Mouse (Mus musculus) B cell, adult (primary cell): Measurements from ENCODE around the gene Gabarap. TPM values are rescaled to one million over a fixed set of nuclear protein-coding genes. Genes with fewer than 3 reads are reported as not detected.

Experiments used
- total RNA-seq: library from RNA; stranded (reverse); gene quantifications from 4 replicates; pipeline ENCODE4 v1.2.4, GENCODE M21; 2023; ENCODE audit not compliant: inconsistent age

Gene Gabarap
- total RNA-seq = 311 to 355 TPM (median 331 TPM) in 4 replicates

DNA sequence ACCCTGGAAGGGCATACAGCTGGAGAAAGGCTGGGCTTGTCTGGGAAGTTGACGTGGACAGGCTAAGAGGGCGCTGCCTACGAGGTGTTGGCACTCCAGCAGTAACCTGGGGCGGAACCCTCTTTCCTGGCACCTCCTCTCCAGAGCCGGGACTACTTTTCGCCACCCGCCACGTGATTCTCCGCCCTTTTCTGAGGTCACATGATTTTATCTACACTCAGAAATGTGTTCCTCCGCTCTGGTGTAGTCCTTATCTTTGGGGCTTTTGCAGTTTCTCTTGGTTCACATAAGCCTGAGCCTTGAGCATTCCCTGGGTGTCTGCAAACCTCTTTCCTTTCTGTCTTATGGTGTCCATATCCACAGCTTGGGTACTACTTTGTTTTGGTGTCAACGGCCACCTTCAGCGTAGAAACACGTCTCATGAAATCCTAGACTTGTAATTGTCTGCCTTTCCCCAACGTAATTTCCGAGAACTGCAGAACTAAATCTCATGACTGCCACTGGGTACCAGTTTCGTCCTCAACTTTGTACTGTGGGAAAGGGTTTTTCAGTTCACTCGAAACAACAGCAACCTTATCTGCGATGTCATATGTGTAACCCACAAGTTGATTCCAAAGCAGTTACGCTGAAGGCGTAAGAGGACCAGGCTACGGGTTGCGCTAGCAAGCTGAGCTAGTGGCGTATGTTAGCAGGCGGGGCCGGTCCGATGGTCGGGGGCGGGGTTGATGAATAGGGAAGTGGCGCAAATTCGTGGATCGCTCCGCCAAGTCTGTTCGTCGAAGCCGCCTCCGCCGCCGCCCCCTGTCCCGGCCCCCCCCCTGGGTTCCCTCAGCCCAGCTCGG lies at the start of gene Gabarap:
TSS of gene Gabarap (plus strand) at position 294 of the 842 bp plus-strand sequence.

DNA sequence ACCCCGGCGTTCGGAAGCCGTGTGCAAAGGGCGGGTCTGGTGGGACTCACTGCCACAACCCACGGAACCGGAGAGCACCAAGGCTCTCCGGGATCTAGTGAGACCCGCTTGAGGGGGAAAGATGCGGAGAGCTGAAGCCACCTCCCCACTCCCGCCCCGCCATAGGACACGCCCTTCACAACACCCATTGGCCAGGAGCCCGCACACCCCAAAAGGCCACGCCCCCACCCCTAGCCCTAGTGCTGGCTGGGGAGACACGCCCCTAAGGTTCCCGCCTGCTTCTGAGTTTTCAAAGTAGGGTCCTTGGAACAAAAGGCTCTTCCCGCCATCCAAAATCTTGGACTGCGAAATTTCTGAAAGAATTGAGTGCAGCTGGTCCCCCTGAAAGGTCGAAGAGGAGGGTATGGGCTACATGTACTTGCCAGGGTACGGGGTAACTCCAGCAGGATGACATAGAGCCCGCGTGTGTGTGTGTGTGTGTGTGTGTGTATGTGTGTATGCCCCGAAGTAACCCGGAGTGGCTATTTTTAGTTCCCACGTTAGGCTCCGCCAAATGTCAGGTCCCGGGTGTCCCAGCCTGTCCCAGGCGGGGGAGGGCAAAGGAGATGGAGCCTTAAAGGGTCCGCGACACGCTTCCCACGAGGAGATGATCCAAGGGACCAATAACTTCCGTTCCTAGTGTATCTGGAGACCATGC lies 42.7 kb upstream of the Gabarap start, which contains the start of gene Slc2a4:
TSS of gene Slc2a4 (minus strand) at position 123 of the 697 bp plus-strand sequence.

DNA sequence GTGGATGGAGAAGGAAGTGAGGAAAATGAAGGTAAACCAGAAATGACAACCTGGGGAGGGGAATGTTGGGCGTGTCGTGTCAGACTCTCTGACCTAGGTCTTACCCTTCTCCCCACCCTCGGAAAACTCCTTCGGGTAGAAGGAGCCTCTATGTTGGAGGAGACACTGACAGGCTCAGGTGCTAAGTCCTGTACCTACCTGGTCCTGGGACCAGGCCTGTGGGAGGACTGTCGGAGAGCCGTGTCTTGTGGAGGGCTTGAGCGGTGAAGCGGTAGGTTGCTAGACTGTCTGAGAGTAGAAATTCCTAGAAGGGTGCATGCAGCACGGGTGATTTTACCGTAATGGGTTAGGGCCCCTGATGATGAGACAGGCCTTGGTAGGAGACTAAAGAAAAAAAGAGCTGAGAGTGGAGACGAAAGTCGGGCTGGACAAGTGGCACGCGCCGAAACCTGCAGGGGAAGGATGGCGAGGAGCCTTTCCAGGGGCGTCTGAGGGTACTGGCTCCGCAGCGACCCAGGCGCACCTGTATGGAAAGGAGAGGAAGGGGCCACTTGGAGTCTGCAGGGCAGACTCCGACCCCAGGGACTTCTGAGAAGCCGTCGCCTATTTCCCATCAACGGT lies 26.2 kb upstream of the Gabarap start, which contains the start of gene Cldn7:
TSS of gene Cldn7 (plus strand) at position 130 of the 621 bp plus-strand sequence.

DNA sequence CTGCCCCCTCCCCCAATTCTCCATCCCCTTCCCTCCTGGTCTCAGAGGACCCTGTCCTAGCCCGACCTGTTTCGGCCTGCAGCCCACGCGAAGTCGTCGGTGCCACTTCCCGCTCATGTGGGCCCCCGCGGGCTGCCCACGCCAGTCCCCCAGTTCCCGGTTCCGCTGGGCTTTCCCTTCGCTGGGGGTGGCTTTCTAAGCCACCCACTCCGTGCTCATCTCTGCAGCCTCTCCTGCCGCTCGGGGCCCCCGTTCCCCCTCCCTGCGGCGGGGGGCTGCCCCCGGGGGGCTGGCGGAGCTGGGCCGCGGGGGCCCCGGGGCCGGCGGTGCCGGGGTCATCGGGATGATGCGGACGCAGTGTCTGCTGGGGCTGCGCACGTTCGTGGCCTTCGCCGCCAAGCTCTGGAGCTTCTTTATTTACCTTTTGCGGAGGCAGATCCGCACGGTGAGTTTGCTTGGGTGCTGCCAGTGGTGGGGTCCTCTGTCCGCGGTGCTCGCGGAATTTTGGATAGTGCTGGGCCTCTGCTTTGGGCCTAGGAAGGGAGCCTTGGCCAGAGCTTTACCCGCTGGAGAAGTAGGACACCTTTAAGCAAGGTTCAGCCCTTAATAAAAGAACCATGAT lies 9.7 kb upstream of the Gabarap start, which contains the start of gene Ctdnep1:
TSS of gene Ctdnep1 (plus strand) at position 16 of the 622 bp plus-strand sequence.

DNA sequence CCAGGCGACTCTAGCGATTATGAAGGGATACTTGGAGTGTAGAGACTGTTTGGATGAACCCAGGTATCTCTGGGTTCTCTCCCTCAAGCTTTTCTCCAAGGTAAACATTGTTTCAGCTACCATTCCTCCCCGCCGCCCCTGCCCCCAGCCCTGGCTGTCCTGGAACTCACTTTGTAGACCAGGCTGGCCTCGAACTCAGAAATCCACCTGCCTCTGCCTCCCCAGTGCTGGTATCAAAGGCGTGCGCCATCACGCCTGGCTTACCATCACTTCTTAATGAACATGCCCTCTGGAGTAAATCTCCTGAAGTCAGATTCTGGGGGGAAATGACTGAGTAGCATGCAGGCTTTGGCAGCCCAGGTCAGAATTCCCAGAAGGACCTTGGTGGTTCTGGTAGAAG lies 8.7 kb upstream of the Gabarap start, which contains the start of gene Elp5:
TSS of gene Elp5 (minus strand) at position 293 of the 400 bp plus-strand sequence.

DNA sequence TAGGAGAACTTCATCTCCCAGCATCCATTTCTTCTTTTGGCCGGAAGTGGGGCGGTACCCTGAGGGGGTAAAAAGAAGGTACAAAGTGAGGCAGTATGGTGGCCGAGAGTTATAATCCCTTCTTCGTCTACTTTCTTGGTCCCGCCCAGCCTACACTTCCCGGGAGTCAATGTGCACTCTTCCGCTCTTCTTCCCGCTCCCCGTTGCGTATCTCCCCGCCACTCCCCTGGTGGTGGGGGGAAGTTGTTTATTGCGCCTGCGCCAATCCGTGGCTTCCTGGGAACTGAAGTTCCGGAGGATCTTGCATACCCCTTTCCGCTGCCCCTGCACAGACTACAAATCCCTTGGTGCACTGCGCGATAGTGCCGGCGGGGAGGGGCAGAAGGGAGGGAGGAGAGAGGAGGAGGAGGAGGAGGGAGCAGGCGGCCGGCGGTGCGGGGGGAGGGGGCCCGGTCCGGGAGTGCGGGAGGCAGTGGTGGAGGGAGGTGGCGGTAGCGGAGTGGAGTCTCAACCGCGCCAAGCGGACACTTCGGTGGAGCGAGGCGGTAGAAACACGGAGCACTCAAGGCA lies 4.5 kb downstream of the Gabarap start, which contains the start of gene Phf23:
TSS of gene Phf23 (plus strand) at position 387 of the 570 bp plus-strand sequence.

DNA sequence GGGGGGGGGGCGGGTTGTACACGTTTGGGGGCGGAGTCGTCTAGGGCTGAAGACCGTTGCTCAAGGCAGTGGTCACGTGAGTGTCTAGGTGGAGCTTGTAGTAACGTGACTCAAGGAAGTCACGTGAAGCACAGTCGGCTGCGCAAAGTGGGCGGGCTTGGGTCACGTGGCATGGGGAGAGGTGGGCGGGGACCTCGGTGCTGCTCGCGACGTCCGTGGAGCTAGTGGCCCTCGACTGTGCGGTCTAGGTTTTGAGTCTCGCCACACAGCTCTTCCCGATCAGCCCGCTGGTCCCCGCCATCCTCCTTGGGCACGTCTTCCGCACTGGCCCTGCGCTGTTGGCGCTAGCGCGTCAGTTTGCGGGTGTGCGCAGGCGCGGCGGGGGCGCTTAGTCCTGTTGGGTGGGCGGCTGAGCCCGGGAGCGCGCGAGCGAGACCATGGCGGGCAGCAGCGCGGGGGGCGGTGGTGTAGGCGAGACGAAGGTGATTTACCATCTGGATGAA lies 9.5 kb downstream of the Gabarap start, which contains the start of gene Dvl2:
TSS of gene Dvl2 (plus strand) at position 200 of the 503 bp plus-strand sequence.

DNA sequence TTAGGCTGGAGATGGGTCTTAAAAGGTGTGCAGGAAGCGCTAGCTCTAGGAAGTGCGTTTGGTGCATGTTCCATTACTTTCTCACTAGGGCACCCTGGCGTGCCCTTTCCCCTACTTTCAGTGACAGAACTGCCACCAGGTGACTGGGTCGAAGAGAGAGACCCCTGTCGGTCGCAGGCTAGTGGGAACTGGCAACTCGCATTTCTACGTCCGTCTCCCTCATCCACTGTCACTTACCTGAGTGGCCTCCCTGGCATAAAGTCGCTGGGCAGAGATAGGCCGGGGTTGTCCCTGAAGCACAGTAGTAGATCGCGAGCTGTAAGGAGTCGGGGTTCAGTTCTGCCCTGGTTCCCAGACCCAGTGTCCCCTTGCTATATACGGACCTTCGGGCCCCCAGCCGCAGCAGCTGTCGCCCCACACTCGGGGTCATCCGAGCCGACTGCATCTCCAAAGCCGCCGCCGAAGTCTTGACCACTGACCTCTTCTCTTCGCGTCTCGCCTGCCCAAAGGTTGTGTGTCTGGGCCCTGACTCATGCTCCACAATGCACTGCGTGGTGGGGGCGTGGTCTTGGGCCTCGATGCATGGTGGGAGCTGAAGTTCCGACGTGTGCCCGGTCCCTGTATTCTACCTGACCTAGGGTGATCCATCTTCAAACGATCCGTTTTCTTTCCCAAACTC lies 24.1 kb downstream of the Gabarap start, which contains the start of gene Acadvl:
TSS of gene Acadvl (minus strand) at position 532 of the 679 bp plus-strand sequence.

DNA sequence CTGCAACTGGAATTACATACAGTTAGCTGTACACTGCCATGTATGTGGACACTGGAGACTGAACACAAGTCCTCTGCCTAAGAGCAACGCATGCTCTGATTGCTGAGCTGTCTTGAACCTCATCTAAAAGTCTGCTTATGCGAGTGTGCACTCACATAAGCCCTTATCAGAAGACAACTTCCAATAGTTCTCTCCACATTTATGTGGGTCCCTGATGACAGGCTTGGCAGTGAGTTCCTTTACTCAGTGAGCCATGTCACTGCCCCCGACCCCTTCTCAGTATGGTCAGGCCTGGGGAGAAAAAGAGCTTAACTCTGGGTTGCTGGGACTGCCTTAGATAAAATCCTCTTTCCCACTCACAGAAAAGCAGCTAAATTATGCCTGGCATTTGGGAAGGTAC lies 25.7 kb downstream of the Gabarap start, which contains the start of gene Dlg4:
TSS of gene Dlg4 (plus strand) at position 274 of the 400 bp plus-strand sequence.

Other genes with a start within 250 kb of the Gabarap start
- 231 to 244 TPM (median 242 TPM) in 4 replicates for gene Polr2a, start 232.5 kb upstream of the Gabarap start, total RNA-seq
- not detected in 4 replicates for gene Slc35g3, start 229.2 kb upstream of the Gabarap start, total RNA-seq
- gene Zbtb4, start 225.2 kb upstream of the Gabarap start, total RNA-seq = 52.3 to 57.6 TPM (median 54.5 TPM) in 4 replicates
- 8.3 to 11.3 TPM (median 10.1 TPM) in 4 replicates for gene Chrnb1, start 195.2 kb upstream of the Gabarap start, total RNA-seq
- 0.16 to 0.27 TPM in 2 of 4 replicates, not detected in the others for gene Fgf11, start 189.3 kb upstream of the Gabarap start, total RNA-seq
- gene Tmem102, start 185.5 kb upstream of the Gabarap start, total RNA-seq = not detected in 4 replicates
- gene Gm39566, start 175.8 kb upstream of the Gabarap start, total RNA-seq = not detected in 4 replicates
- not detected in 4 replicates for gene Spem2, start 172.7 kb upstream of the Gabarap start, total RNA-seq
- not detected in 4 replicates for gene Spem1, start 169.0 kb upstream of the Gabarap start, total RNA-seq
- gene Nlgn2, start 153.4 kb upstream of the Gabarap start, total RNA-seq = 0.24 to 1.3 TPM (median 0.59 TPM) in 4 replicates
- gene Tmem256, start 152.6 kb upstream of the Gabarap start, total RNA-seq = 30.9 to 38.6 TPM (median 37.0 TPM) in 4 replicates
- 9.8 to 13.0 TPM (median 11.5 TPM) in 4 replicates for gene Plscr3, start 144.8 kb upstream of the Gabarap start, total RNA-seq
- gene Tnk1, start 132.4 kb upstream of the Gabarap start, total RNA-seq = not detected in 4 replicates
- not detected in 4 replicates for gene Tmem95, start 113.1 kb upstream of the Gabarap start, total RNA-seq
- 1.8 to 2.3 TPM (median 2.0 TPM) in 4 replicates for gene Kctd11, start 109.7 kb upstream of the Gabarap start, total RNA-seq
- 477 to 556 TPM (median 497 TPM) in 4 replicates for gene Acap1, start 95.6 kb upstream of the Gabarap start, total RNA-seq
- gene 2810408A11Rik, start 90.2 kb upstream of the Gabarap start, total RNA-seq = 2.1 to 2.7 TPM (median 2.3 TPM) in 4 replicates
- 55.7 to 74.4 TPM (median 62.8 TPM) in 4 replicates for gene Neurl4, start 90.1 kb upstream of the Gabarap start, total RNA-seq
- 138 to 159 TPM (median 142 TPM) in 4 replicates for gene Gps2, start 77.3 kb upstream of the Gabarap start, total RNA-seq
- gene Eif5a, start 69.2 kb upstream of the Gabarap start, total RNA-seq = 362 to 387 TPM (median 377 TPM) in 4 replicates
- not detected in 4 replicates for gene Ybx2, start 55.3 kb upstream of the Gabarap start, total RNA-seq
- not detected in 4 replicates for gene Slc2a4, start 43.0 kb upstream of the Gabarap start, total RNA-seq
- gene Cldn7, start 26.4 kb upstream of the Gabarap start, total RNA-seq = not detected in 4 replicates
- 103 to 123 TPM (median 108 TPM) in 4 replicates for gene Ctdnep1, start 10.0 kb upstream of the Gabarap start, total RNA-seq
- gene Elp5, start 8.6 kb upstream of the Gabarap start, total RNA-seq = 34.4 to 62.8 TPM (median 46.7 TPM) in 4 replicates
- 52.7 to 62.9 TPM (median 56.6 TPM) in 4 replicates for gene Phf23, start 4.6 kb downstream of the Gabarap start, total RNA-seq
- 48.4 to 53.5 TPM (median 51.0 TPM) in 4 replicates for gene Dvl2, start 9.5 kb downstream of the Gabarap start, total RNA-seq
- 53.0 to 60.7 TPM (median 59.3 TPM) in 4 replicates for gene Acadvl, start 24.3 kb downstream of the Gabarap start, total RNA-seq
- 3.5 to 5.4 TPM (median 4.2 TPM) in 4 replicates for gene Dlg4, start 25.8 kb downstream of the Gabarap start, total RNA-seq
- gene Asgr1, start 62.9 kb downstream of the Gabarap start, total RNA-seq = not detected in 4 replicates
- gene Asgr2, start 101.5 kb downstream of the Gabarap start, total RNA-seq = not detected in 4 replicates
- not detected in 4 replicates for gene Mgl2, start 139.2 kb downstream of the Gabarap start, total RNA-seq
- 0.57 TPM in 1 of 4 replicates, not detected in the others for gene Clec10a, start 165.1 kb downstream of the Gabarap start, total RNA-seq
- not detected in 4 replicates for gene Slc16a11, start 221.6 kb downstream of the Gabarap start, total RNA-seq
- gene Slc16a13, start 229.9 kb downstream of the Gabarap start, total RNA-seq = 1.8 to 2.3 TPM (median 2.1 TPM) in 4 replicates
- 0.45 to 1.1 TPM (median 0.85 TPM) in 4 replicates for gene Bcl6b, start 238.7 kb downstream of the Gabarap start, total RNA-seq
- 62.4 to 92.8 TPM (median 71.3 TPM) in 4 replicates for gene 0610010K14Rik, start 246.8 kb downstream of the Gabarap start, total RNA-seq
- gene Gm21988, start 248.7 kb downstream of the Gabarap start, total RNA-seq = 4.4 to 9.6 TPM (median 7.2 TPM) in 4 replicates
- 73.2 to 81.6 TPM (median 73.8 TPM) in 4 replicates for gene Rnasek, start 248.7 kb downstream of the Gabarap start, total RNA-seq